Mouse (Mus musculus): ENCODE results near the gene Grtp1.

Grtp1 gene

DNA sequence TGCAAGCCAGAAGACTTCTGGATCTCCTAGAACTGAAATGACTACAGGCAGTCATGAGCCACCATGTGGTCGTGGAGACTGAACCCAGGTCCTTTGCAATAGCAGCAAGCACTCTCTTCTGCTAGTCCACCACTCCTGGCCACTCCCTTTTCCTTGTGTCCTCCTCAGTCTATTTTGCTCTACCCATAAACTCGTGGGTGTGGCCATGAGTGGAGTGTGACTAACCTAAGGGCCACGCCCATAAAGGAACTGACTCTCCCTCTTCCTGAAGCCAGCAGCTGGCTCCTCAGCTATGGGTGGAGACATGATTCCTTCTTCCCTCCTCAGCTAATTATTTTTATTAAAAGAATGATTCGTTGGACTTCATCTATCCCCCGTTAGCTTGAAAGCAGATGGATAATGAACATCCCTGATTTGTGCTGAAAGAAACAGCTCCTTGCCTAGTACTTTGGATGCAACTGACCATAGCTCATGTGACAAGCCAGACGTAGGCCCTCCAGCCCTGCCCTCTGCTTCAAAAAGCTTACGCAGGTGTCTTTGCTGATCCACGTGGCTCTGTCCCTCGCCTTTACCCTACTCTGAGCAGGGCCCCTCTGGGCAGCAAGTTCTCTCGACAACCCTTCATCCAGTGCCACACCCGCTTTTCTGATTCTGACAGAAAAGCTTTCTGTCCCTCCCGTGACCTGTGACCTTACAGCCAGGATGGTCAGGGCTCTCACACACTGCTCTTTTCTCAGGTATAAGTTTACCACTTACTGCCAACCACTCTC, 4.1 kb upstream of the Grtp1 start:
- DNase-seq = no peak

DNA sequence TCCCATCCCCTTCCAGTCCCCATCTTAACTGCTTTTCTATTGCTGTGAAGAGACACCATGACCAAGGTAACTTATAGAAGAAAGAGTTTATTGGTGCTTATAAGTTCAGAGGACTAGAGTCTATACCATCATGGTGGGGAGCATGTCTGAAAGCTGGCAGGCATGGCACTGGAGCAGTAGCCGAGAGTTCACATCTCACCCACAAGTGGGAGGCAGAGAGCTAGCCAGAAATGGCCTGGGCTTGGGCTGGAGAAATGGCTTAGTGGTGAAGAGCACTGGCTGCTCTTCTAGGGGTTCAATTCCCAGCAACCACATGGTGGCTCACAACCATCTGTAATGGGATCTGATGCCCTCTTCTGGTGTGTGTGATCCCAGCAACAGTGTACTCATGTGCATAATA, 3.1 kb upstream of the Grtp1 start:
- no peak for DNase-seq

DNA sequence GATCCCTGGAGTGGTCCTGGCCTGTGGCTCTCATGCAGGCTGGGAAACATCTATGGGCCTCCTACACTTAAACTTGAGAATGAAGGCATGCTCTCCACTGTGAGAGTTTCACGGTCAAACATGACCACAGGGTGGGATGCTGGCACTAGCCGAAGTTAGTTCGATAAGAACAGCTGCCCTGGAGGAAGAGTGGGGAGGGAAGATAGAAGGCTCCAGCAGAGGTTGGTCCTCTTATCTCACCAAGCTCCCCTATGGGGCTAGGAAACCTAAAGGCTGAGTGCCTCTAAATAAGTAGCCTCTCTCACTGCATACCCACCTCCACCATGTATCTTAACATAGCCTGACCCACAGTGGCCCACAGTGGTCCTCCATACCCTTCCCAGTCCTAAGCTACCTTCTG, 2.4 kb upstream of the Grtp1 start:
- no peak for DNase-seq

DNA sequence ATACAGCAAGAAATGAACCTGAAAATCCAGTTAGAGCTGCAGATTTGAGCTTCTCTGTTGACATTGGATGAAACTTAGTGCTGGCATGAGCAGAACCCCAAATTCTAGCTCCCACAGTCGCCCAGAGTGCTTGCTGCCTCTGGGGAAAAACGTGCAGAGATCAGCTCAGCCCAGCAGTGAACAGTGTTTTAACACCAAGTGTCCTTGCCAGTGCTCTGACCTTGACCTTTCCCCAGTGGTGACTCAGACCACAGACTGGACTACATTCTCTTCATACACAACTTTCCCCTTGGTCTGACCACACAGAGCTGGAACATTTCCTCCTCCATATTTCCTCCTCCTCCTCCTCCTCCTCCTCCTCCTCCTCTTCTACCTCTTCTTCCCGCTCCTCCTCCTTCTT, 1.6 kb upstream of the Grtp1 start:
- DNase-seq = no peak

DNA sequence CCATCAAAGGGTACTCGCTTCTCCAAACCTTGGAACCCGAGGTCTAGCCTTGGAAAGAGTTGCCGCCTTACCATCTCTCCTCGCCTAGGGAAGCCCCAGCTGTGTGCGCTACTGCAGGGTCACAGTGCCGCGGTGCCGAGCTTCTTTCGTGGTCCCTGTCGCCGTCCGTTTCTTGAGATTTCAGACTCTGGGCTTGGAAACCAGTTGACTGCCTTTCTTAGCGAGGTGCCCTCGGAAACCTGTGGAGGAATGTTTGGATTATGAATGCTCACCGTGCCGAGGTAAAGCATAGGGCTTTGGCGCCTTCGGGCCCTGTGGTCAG, 554 bp upstream of the Grtp1 start:
- DNase-seq = no peak

DNA sequence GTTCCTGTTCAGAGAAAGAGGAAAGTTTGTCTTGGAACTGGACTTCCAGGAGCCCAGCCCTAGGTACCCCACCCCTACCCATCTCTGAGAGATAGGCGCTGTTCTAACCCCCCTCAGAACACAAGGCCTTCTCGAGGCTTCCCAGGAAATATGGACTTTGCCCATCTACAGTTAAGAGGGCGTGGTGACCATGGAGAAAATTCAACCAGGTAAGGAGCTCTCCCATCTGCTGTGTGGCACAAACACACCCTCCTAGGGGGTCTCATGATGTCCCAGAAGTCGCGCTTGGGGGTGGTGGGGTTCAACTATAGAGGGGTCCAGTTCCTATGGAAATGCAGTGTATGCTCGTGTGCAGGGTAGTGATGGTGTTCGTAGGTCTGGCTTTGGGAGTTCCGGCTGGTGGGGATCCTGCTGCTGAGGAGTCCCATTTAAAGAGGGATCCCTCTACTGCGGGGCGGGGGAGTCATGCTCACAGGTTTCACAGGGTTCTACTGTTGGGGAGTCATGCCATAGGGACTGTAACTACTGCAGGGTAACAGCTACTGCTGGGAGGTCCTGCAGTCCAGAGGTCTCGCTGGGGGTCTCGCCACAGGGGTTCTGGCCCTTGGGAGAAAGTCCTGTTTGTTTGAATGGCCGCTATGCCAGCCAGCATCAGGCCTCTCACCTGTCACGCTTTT, 897 bp downstream of the Grtp1 start:
- no peak for DNase-seq

DNA sequence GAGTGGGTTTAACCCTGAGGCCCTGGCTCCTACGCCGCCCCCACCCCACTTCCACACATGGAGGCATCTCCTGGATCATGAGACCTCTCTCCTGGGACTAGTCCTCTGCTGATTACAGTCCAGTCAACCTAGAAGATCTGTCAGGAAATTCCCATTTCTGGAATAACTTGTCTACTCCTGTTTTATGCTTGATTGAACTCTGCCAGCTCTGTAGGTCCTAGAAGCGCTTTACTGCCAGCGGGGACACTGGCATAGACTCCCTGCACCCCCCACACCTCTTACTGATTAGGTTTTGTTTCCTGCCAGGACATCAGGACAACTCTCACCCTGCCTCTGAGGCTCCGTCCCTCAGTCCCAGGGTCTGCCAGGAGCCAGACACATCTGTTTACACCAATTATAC, 2.9 kb downstream of the Grtp1 start:
- DNase-seq = peak; percentile 62

DNA sequence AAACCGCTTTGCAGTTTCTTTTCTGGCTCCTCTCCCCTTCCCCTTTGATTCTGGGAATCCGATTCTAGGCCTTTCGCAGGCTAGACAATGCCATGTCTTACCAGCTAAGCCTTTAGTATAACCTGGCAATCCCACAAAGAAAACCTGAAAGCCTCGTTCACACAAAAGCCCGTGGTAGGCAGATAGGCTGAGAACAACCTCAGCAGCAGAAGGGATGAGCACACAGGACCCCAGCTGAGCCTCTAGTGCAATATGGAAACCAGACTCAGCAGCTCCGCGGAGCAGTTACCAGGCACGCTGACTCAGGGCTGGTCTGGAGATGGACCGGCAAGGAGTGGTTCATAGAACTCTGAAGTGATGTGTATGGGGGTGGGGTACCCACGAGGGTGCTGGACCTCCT, 5.6 kb downstream of the Grtp1 start:
- DNase-seq = no peak

DNA sequence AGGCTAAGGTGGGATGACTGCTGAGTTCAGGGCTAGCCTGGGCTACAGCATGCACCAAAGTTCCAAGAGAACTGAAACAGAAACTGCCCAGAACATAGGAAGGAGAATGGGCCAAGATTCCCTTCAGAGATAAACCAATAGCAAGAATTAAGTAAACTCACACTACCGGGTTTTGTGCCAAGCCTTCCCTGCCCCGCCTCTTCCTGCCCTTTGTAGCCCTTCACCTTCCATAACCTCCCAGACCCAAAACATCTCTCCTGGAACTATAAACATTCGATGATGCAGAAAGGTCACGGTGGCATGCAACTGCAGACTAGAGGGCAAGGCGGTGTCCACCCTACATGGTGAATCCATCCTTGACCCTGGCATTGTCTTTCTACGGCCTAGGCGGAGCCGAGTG, 10.2 kb downstream of the Grtp1 start:
- DNase-seq = no peak

DNA sequence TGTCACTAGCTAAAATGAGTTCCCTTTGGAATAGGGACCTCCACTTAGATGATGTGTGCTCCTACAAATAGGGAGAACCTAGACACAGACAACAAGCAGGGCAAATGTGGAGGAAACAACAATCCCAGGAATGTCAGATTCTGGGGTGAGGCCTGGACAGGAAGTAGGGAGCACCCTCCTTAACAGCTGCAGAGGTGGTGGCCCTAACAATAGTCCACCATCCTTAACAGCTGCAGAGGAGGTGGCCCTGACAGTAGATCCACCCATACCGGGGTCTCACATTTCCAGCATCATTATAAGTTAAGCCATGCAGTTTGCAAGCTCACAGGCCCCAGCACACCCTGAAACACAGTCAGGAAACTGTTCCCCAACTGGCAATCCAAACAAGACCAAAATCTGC, 11.6 kb downstream of the Grtp1 start:
- no peak for DNase-seq

DNA sequence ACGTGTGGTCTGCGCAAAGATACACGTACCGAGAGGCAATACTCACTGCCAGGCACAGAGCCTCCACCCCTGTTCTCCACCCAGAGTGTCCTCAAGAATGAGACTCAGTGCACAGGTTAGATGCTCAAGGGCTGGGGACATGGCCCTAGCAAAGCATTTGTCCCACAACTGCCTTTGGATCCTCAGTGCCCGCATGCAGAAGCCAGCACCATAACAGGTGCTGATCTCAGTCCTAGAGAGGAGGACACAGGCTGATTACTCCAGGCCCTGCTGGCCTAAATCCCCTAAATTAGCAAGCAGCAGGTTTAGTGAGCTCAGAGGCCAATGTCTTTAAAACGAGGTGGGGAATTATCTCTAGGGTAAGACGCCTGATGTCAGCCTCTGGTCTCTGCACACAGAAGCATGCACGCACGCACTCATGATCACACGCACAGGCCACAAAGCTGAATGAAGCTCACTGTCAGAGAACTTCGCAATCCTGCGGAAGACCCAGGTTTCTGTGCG, 12.3 kb downstream of the Grtp1 start:
- DNase-seq = peak; percentile 22

DNA sequence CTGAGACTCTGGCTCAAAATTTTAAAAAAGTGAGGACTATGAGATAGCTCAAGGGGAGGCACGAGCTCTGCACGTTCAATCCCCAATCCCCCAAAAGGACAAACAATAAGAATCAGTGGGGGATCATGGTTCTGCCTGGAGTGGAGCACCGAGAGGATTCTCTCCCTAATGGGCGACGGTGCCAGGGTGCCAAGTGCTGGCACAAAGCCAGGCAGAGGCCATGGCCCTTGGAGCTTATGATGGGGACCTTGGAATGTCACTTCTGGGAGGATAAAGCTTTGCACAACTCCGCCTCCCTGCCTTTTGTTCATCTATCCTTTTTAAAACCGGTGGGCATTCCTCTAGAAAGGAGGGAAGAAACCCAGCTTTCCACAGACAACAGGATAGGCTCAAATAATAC, 12.8 kb downstream of the Grtp1 start:
- no peak for DNase-seq

DNA sequence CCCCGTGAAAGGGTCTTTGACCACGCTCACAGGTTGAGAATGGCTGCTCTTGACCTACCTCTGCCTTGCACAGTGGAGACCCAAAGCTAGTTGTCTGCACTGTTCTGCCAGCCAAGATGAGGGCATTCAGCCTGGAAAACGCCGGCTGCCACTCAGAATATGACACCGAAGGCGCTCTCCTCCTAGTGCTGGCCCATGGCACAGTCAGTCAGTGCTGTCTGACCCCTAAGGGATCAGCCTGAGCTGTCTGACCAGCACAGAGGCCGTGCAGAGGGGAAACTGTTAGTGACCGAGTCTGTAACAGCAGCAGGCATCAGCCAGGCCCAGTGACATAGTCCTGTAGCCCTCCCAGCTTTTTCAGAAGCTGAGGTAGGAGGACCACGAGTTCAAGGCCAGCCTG, 13.2 kb downstream of the Grtp1 start:
- DNase-seq = no peak

DNA sequence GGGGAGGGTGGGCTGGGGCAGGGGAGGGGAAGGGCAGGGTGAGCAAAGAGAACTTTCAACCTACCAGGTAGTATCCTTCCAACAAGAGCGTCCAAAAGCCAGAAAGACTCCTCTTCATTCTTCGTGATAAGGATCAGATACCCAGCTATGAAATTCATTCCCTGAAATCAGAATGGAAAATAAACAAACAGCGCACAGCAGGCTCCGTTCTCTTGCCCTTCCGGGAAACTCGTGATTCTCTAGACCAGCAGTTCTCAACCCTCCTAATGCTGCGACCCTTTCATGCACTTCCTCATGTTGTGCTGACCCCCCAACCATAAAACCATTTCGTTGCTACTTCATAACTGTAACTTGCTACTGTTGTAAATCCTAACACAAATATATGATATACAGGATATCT, 13.6 kb downstream of the Grtp1 start:
- DNase-seq = no peak

DNA sequence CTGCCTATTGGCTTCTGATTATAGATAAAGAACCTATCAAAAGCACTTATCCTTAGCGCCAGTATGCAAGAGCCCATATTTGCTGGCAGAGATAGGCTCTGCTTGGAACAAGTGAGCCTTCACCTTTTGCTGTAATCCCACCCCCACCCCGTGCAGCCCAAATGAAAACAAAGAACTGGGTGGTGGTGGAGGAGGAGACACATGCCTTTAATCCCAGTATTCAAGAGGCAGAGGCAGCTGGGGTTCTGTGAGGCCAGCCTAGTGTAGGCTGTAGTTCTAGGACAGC, 18.8 kb downstream of the Grtp1 start:
- DNase-seq = no peak

DNA sequence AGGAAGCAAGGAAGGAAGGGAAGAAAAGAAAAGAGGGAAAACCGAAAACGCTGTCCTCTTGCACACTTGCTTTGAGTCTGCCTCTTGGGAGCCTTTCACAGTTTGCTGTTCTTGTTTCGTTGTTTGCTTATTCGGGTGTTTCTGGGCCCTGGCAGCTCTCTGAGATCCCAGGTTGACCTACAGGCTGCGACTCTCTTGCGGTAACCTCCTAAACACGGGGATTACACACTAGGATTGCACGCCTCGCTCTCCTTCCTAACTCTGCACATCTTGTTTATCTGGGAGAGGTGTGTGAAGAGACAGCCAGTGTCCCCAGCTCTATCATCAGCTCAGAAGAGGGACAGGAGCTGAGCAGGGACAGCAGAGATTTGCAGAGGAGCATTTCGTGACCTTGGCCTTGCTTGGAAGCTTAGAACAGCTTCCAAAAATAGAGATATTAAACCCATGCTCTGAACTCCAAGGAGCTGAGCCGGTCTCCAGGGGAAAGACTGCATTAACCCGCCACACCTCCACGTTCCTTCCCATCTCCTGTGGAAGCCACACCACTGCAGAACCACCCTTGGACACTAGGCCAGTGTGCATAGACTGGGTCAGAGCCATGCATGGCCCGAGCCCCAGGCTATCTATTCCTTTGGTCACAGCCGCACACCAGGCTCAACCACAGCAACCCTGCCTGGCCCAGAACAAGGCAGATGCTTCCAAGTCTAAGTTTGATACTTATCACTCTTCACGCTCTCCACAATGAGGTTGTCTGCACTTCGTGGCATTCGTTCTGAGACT, 19.3 kb downstream of the Grtp1 start:
- no peak for DNase-seq

DNA sequence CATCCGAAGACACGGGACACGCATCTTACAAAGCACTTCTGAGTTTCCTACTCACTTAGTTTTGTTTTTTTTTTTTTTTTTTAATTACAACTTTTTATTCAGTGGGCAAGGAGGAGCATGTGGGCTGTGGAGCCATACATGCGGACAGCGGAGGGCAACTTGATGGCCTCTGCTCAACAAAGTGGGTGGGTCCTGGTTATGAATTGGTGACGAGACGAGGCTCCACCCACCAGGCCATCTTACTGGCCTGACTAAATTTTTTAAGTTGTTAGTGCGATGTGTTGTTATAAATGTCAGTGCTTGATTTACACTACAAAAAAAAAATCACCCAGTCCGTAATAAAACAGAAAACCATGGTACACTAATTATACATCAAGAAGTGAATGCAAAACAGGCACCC, 20.0 kb downstream of the Grtp1 start:
- DNase-seq = no peak

DNA sequence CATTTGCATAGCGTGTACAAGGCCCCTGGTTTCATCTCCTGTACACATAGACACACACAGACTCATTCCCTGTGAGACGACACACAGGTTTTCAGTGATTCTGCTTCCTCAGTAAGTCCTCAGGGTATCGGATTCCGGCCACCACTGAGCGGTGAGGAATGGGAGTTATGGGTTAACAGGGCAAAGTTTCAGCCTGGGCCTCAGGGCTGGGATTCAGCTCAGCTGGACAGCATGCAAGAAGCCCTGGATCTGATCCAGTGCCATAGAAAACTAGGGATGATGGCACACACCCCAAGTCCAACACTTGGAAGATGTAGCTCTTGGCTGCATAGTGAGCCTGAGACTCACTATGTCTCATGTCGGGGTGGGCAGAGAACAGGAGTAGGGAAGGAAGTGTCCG, 20.5 kb downstream of the Grtp1 start:
- no peak for DNase-seq

DNA sequence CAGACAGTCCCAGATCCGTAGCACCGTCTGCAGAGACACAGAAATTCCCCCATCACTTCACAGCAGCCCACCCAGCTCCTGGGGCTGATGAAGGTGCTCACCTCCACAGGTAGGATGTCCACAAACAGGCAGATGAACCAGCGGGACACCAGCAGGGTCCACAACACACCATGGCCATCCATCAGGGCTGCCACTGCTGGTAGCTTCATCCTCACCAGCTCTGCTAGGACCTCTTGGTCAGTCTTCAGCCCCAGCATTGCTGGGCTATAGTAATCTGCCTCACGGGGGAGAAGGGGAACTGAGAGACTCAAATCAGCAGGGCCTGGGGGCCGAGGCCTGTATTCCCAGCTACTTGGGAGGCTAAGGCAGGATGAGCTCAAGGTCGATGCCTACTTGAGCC, 20.9 kb downstream of the Grtp1 start:
- no peak for DNase-seq

DNA sequence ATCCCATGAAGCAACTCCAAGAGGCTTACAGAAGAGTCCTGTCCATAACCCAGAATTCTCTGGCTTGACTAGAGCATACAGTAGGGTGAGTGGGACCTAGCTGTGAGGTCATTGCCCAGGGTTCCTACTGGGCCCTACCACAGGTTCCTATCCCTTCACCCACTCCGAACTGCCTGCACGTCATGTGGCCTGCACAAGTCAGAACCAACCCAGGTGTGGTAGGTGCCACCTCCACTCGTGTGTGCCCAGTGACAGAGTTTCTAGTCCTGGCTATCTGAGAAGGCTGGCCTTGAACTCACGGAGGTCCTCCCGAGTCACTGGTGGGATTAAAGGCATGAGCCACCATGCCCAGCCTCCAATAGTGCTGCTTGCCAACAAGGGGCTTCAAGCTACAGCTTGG, 22.3 kb downstream of the Grtp1 start:
- DNase-seq = no peak

DNA sequence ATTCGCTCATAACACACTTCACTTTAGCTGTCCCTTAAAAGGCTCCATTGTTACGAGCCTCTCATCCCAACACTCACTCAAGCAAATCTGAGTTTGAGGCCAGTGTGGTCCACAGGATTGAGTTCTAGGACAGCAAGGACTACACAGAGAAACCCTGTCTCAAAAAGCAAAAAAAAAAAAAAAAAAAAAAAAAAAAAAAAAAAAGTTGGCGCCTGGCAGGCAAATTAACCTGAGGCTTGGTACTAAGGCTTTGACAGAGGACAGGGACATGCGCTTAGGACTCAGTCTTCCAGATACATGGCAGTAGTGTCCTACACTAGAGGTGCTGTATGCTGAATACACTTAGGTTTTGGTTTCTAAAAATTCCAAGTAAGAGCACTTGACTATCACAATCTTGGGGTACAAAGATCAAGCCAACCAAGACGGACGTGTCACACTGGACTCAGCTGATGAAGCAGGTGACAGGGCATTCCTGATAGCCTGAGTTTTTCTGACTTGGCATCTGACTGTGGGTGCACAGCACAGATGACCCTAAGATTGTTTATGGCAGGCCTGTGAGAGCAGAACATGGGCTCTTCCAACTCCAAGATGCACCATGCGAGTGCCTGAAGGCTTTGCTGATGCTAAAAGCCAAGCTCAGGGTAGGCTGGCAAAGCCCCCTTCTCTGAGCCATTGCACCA, 23.1 kb downstream of the Grtp1 start:
- DNase-seq = no peak

DNA sequence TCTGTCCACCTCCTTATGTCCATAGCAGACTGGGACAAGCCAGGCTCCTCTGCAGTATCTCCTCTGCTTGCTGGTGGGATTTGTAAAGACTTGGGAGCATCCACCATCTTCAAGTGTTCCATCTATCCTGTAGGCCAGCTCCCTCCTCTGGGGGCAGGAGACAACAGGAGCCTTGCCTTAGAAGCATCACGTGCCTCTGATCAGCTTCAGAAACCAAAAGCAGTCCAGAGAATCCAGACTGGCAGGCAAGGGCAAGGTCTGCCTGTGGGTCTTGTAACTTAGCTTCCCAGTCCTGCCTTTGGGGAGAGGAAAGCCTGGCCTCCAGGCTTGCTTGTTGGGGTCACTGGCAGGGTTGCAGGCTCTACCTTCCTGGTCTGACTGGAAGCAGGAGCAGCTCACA, 24.8 kb downstream of the Grtp1 start:
- DNase-seq = no peak

DNA sequence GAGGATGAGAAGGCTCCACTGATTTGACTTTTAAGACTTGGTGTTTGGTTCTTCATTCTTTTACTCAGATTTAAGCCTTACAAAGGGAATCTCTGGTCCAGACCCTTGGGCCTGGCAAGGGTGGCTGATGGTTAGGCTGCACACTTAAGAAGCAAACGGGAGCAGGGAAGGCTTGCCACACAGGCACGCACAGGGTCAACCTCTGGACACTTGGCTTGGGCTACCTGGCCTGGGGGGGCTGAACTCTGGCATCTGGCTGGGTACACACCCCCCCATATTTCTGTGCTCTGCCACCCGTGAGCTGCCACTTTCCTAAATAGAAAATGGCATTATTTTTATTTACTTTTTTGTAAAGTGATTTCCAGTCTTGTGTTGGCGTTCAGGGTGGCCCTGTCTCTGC, 25.6 kb downstream of the Grtp1 start:
- DNase-seq = no peak

DNA sequence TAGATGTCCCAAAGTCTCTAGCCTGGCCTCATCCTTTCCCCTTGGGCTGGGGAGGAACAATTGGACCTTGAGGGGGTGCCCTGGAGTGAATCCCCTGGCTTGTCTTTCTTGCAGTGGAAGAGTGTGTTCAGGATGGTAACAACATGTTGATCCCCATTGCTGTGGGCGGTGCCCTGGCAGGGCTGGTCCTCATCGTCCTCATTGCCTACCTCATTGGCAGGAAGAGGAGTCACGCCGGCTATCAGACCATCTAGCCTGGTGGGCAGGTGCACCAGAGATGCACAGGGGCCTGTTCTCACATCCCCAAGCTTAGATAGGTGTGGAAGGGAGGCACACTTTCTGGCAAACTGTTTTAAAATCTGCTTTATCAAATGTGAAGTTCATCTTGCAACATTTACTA, 26.1 kb downstream of the Grtp1 start:
- DNase-seq = no peak

Measured in retina, postnatal 1 day (tissue).